Mouse (Mus musculus): ENCODE results near the gene Paqr9.

GRCm38 (mm10) chr9:95574116-95574515, 14.7 kb downstream of the Paqr9 start:
- TF ChIP-seq CTCF (conservative IDR thresholded peaks at IDR 0.05; ENCODE audit: low read length) (no peak), NANOG (IDR thresholded peaks at IDR 0.05; ENCODE audit: borderline replicate concordance, low read length) (no peak)
